Mouse (Mus musculus) myocyte (in vitro differentiated cells): Measurements from ENCODE around the gene Slc16a8. TPM values are rescaled to one million over a fixed set of nuclear protein-coding genes. Genes with fewer than 3 reads are reported as not detected.

Experiments used
- H3K27me3 ChIP-seq: one replicate; pipeline ENCODE4 v1.6.1; 2011; ENCODE audit not compliant: control insufficient read depth, insufficient read depth, insufficient read length
- H3K36me3 ChIP-seq: one replicate; pipeline ENCODE4 v1.6.1; 2011; ENCODE audit not compliant: control insufficient read depth, insufficient read depth
- H3K4me2 ChIP-seq: one replicate; pipeline ENCODE4 v1.6.1; 2011; ENCODE audit warnings: low read depth, control low read depth
- H3K4me3 ChIP-seq: one replicate; pipeline ENCODE4 v1.5.1; 2011; ENCODE audit warnings: mild to moderate bottlenecking, control low read depth, moderate library complexity
- H3K79me2 ChIP-seq: one replicate; pipeline ENCODE4 v1.6.1; 2011; ENCODE audit not compliant: control insufficient read depth, insufficient read depth
- H3ac ChIP-seq: one replicate; pipeline ENCODE4 v1.6.1; 2011; ENCODE audit not compliant: control insufficient read depth, insufficient read length
- CEBPB ChIP-seq: IDR thresholded peaks from 2 replicates; pipeline ENCODE4 v1.6.1; 2011; ENCODE audit warnings: mild to moderate bottlenecking, moderate library complexity; ENCODE audit not compliant: poor library complexity, insufficient read depth, severe bottlenecking
- E2F4 ChIP-seq: IDR thresholded peaks from one replicate; pipeline ENCODE4 v1.6.1; 2011; ENCODE audit warnings: mild to moderate bottlenecking, control low read depth, moderate library complexity; ENCODE audit not compliant: insufficient read depth
- MAX ChIP-seq: IDR thresholded peaks from one replicate; pipeline ENCODE4 v1.6.1; 2011; ENCODE audit warnings: low read depth, mild to moderate bottlenecking, control low read depth
- MYOD1 ChIP-seq, 3 experiments: IDR thresholded peaks; one replicate each; pipeline ENCODE4 v1.6.1; 2011; ENCODE audit warnings: control low read depth in 2 of 3, low read depth in 2 of 3, mild to moderate bottlenecking in 2 of 3, moderate library complexity in 1 of 3; ENCODE audit not compliant: insufficient read length in 2 of 3, control insufficient read depth in 1 of 3
- MYOG ChIP-seq, 3 experiments: IDR thresholded peaks; one replicate each; pipeline ENCODE4 v1.6.1; 2011; ENCODE audit warnings: control low read depth in 2 of 3, low read depth in 2 of 3, mild to moderate bottlenecking in 2 of 3; ENCODE audit not compliant: insufficient read length in 2 of 3, control insufficient read depth in 1 of 3, insufficient read depth in 1 of 3
- POLR2A ChIP-seq: IDR thresholded peaks from one replicate; pipeline ENCODE4 v1.6.1; 2011; ENCODE audit warnings: low read depth, mild to moderate bottlenecking, control low read depth, moderate library complexity; ENCODE audit not compliant: insufficient read length
- POLR2AphosphoS2 ChIP-seq: IDR thresholded peaks from one replicate; pipeline ENCODE4 v1.6.1; 2011; ENCODE audit warnings: low read depth, control low read depth; ENCODE audit not compliant: insufficient read length
- REST ChIP-seq: IDR thresholded peaks from one replicate; pipeline ENCODE4 v1.6.1; 2011; ENCODE audit warnings: mild to moderate bottlenecking, control low read depth, moderate library complexity; ENCODE audit not compliant: insufficient read depth, insufficient read length
- SRF ChIP-seq: IDR thresholded peaks from one replicate; pipeline ENCODE4 v1.6.1; 2011; ENCODE audit warnings: low read depth; ENCODE audit not compliant: control insufficient read depth, insufficient read length
- TCF12 ChIP-seq: IDR thresholded peaks from one replicate; pipeline ENCODE4 v1.6.1; 2011; ENCODE audit warnings: mild to moderate bottlenecking, control low read depth; ENCODE audit not compliant: poor library complexity, insufficient read depth, severe bottlenecking
- TCF3 ChIP-seq: IDR thresholded peaks from one replicate; pipeline ENCODE4 v1.6.1; 2011; ENCODE audit warnings: low read depth, control low read depth; ENCODE audit not compliant: insufficient read length
- USF1 ChIP-seq: IDR thresholded peaks from one replicate; pipeline ENCODE4 v1.6.1; 2011; ENCODE audit warnings: low read depth, mild to moderate bottlenecking, control low read depth, moderate library complexity
- polyA plus RNA-seq: library from polyadenylated mRNA; unstranded; fragments of >200 nt; fragmentation: generic; extraction: Trizol; gene quantifications from one replicate; pipeline ENCODE4 v1.2.1, GENCODE M21; 2012; ENCODE audit warnings: missing spikeins

Gene Slc16a8
- polyA plus RNA-seq, 1 experiment: 0.25 TPM

- no peak overlapping the region for H3ac ChIP-seq
- H3K4me3 ChIP-seq: no peak overlapping the region
- peaks cover 45% of the 10 kb centered on the region for H3K27me3 ChIP-seq
- H3K36me3 ChIP-seq: no peaks in the 10 kb centered on the region
- peak overlapping the region; percentile 27 for H3K4me2 ChIP-seq
- TF ChIP-seq E2F4: no peak
- peak in 2 of 3 experiments; percentile 18 to 65 for TF ChIP-seq MYOG (IDR thresholded peaks at IDR 0.05; ENCODE audit: control insufficient read depth in 1 of 3, insufficient read depth in 1 of 3, insufficient read length in 2 of 3, low read depth in 2 of 3)
- TF ChIP-seq MYOD1 (IDR thresholded peaks at IDR 0.05; ENCODE audit: control insufficient read depth in 1 of 3, insufficient read length in 2 of 3, low read depth in 2 of 3): peak in 1 of 3 experiments; percentile 57
- no peaks in the 10 kb centered on the region for H3K79me2 ChIP-seq
Observed at GRCm38 (mm10) chr15:79262375-79262774, 7.8 kb upstream of the Slc16a8 start.

- no peaks in the 10 kb centered on the region for H3K36me3 ChIP-seq
- no peak overlapping the region for H3ac ChIP-seq
- peak overlapping the region; percentile 27 for H3K4me2 ChIP-seq
- H3K27me3 ChIP-seq: peaks cover 39% of the 10 kb centered on the region
- no peak for TF ChIP-seq USF1
- no peak for TF ChIP-seq POLR2A
- TF ChIP-seq POLR2AphosphoS2: no peak
- TF ChIP-seq REST: no peak
- TF ChIP-seq MAX: no peak
- TF ChIP-seq MYOD1 (IDR thresholded peaks at IDR 0.05; ENCODE audit: control insufficient read depth in 1 of 3, insufficient read length in 2 of 3, low read depth in 2 of 3): no peak
- no peak overlapping the region for H3K4me3 ChIP-seq
- H3K79me2 ChIP-seq: no peaks in the 10 kb centered on the region
Observed at GRCm38 (mm10) chr15:79261757-79262156, 7.2 kb upstream of the Slc16a8 start.

- H3K36me3 ChIP-seq: no peaks in the 10 kb centered on the region
- H3K79me2 ChIP-seq: no peaks in the 10 kb centered on the region
- peaks cover 34% of the 10 kb centered on the region for H3K27me3 ChIP-seq
- H3K4me2 ChIP-seq: peak overlapping the region; percentile 50
- H3K4me3 ChIP-seq: no peak overlapping the region
- TF ChIP-seq TCF12 (no peak), POLR2A (no peak), CEBPB (no peak), REST (no peak), TCF3 (no peak)
- H3ac ChIP-seq: no peak overlapping the region
Observed at GRCm38 (mm10) chr15:79261095-79261725, 6.6 kb upstream of the Slc16a8 start.

GRCm38 (mm10) chr15:79258521-79258920 is 4.0 kb upstream of the Slc16a8 start:
- H3K79me2 ChIP-seq: no peaks in the 10 kb centered on the region
- no peak overlapping the region for H3K4me2 ChIP-seq
- peaks cover 42% of the 10 kb centered on the region for H3K27me3 ChIP-seq
- H3K36me3 ChIP-seq: no peaks in the 10 kb centered on the region
- no peak for TF ChIP-seq CEBPB
- TF ChIP-seq REST: no peak
- no peak for TF ChIP-seq MYOD1 (IDR thresholded peaks at IDR 0.05; ENCODE audit: control insufficient read depth in 1 of 3, insufficient read length in 2 of 3, low read depth in 2 of 3)
- no peak for TF ChIP-seq TCF3
- no peak for TF ChIP-seq MYOG (IDR thresholded peaks at IDR 0.05; ENCODE audit: control insufficient read depth in 1 of 3, insufficient read depth in 1 of 3, insufficient read length in 2 of 3, low read depth in 2 of 3)
- no peak for TF ChIP-seq E2F4
- no peak for TF ChIP-seq MAX
- TF ChIP-seq POLR2A: no peak
- TF ChIP-seq USF1: no peak
- H3K4me3 ChIP-seq: no peak overlapping the region
- no peak overlapping the region for H3ac ChIP-seq

- Histone ChIP-seq H3ac (no peak overlapping the region), H3K79me2 (no peaks in the 10 kb centered on the region), H3K27me3 (peaks cover 48% of the 10 kb centered on the region), H3K4me2 (no peak overlapping the region), H3K36me3 (no peaks in the 10 kb centered on the region), H3K4me3 (no peak overlapping the region)
- TF ChIP-seq TCF12 (no peak), REST (no peak), SRF (no peak), CEBPB (no peak), E2F4 (no peak), MYOD1 (IDR thresholded peaks at IDR 0.05; ENCODE audit: control insufficient read depth in 1 of 3, insufficient read length in 2 of 3, low read depth in 2 of 3) (no peak)
Observed at GRCm38 (mm10) chr15:79252580-79252979, 2.0 kb downstream of the Slc16a8 start.
